Mouse (Mus musculus) lung, adult 2 months (tissue): ENCODE measurements at regions not wholly inside any gene's neighbourhood (a gene's known extent, or its start where the extent isn't known, plus 50 kb on each side); places are given as distances from the start of the nearest gene placed in this dataset.

Experiments
- CTCF ChIP-seq: fragments of 200-500 bp; IDR thresholded peaks from 2 replicates; pipeline ENCODE4 v1.5.1; 2011; ENCODE audit warnings: mild to moderate bottlenecking, low read length, control low read depth; ENCODE audit not compliant: insufficient read depth
- POLR2A ChIP-seq: fragments of 200-500 bp; IDR thresholded peaks from 2 replicates; pipeline ENCODE4 v1.6.1; 2011; ENCODE audit warnings: low read depth, mild to moderate bottlenecking, control low read depth, low read length, borderline replicate concordance; ENCODE audit errors: extremely low read depth

- TF ChIP-seq CTCF (no peak), POLR2A (no peak)
These were observed 55.1 kb upstream of the Galnt15 start for GRCm38 (mm10) chr14:31973702-31974101.
